Mouse (Mus musculus) gastrocnemius, adult 2 months (tissue): ENCODE data around the gene Ankfy1. TPM values are rescaled to one million over a fixed set of nuclear protein-coding genes. Genes with fewer than 3 reads are reported as not detected.
"Not testable (repeated sequence)": the region's sequence is repeated elsewhere in the genome, so short reads cannot be mapped to it uniquely, and the experiment has no call there.

ENCODE experiments used
- DNase-seq: peaks from one replicate; pipeline ENCODE4 v3.0.0; 2022
- H3K27ac ChIP-seq: fragments of 200-600 bp; 2 replicates; pipeline ENCODE4 v1.8.1; 2022; ENCODE audit warnings: mild to moderate bottlenecking
- H3K4me3 ChIP-seq: fragments of 200-600 bp; 2 replicates; pipeline ENCODE4 v1.8.1; 2022; ENCODE audit warnings: mild to moderate bottlenecking, moderate library complexity
- CTCF ChIP-seq: fragments of 200-600 bp; IDR thresholded peaks from 2 replicates; pipeline ENCODE4 v1.8.1; 2022; ENCODE audit warnings: antibody characterized with exemption, mild to moderate bottlenecking, moderate library complexity
- intact Hi-C: fragments of 180-260 bp; cut with DNase I; formaldehyde crosslinking; loops from one replicate; pipeline ENCODE4 v1.15.1; 2025
- total RNA-seq, 2 experiments: library from RNA; stranded (reverse); gene quantifications; 2 replicates each; pipeline ENCODE4 v1.2.3; 2021

Ankfy1 gene
- total RNA-seq, 2 experiments from 2014 or later = 8.5 to 10.4 TPM

GRCm38 (mm10) chr11:72683402-72683801, 6.4 kb upstream of the Ankfy1 start:
- no peak for DNase-seq
- no peak overlapping the region for H3K4me3 ChIP-seq
- H3K27ac ChIP-seq = no peak overlapping the region
- no peak for TF ChIP-seq CTCF
- intact Hi-C loops = no loop called here

- intact Hi-C loops = no loop called here
- DNase-seq = no peak
- no peak for TF ChIP-seq CTCF
- Histone ChIP-seq H3K4me3 (no peak overlapping the region), H3K27ac (no peak overlapping the region)
Observed at GRCm38 (mm10) chr11:72686697-72687096, 3.1 kb upstream of the Ankfy1 start.

- no peak for DNase-seq
- no peak overlapping the region for H3K27ac ChIP-seq
- intact Hi-C loops = no loop called here
- TF ChIP-seq CTCF = no peak
- H3K4me3 ChIP-seq = no peak overlapping the region
Observed at GRCm38 (mm10) chr11:72688242-72688641, 1.6 kb upstream of the Ankfy1 start.

- DNase-seq = no peak
- intact Hi-C loops = no loop called here
- Histone ChIP-seq H3K4me3 (peak overlapping the region; percentile 87), H3K27ac (no peak overlapping the region)
- TF ChIP-seq CTCF = no peak
Observed at GRCm38 (mm10) chr11:72689115-72689514, 691 bp upstream of the Ankfy1 start.

GRCm38 (mm10) chr11:72692353-72692752, 2.5 kb downstream of the Ankfy1 start:
- no peak for TF ChIP-seq CTCF
- H3K4me3 ChIP-seq = no peak overlapping the region
- intact Hi-C loops = no loop called here
- H3K27ac ChIP-seq = peak overlapping the region; percentile 21; the same call in 1 of the 2 replicates
- DNase-seq = no peak

GRCm38 (mm10) chr11:72695025-72695424, 5.2 kb downstream of the Ankfy1 start:
- no peak overlapping the region for H3K27ac ChIP-seq
- intact Hi-C loops = no loop called here
- DNase-seq = no peak
- no peak overlapping the region for H3K4me3 ChIP-seq
- no peak for TF ChIP-seq CTCF

GRCm38 (mm10) chr11:72696368-72696971, 6.7 kb downstream of the Ankfy1 start:
- H3K27ac ChIP-seq = no peak overlapping the region
- no peak for DNase-seq
- intact Hi-C loops = no loop called here
- no peak for TF ChIP-seq CTCF
- no peak overlapping the region for H3K4me3 ChIP-seq

- no peak overlapping the region for H3K4me3 ChIP-seq
- intact Hi-C loops = no loop called here
- TF ChIP-seq CTCF = no peak
- no peak for DNase-seq
- no peak overlapping the region for H3K27ac ChIP-seq
Observed at GRCm38 (mm10) chr11:72697323-72697722, 7.5 kb downstream of the Ankfy1 start.

GRCm38 (mm10) chr11:72705111-72705510, 15.3 kb downstream of the Ankfy1 start:
- intact Hi-C loops, H3K27ac ChIP-seq, H3K4me3 ChIP-seq, DNase-seq: not testable (repeated sequence)

GRCm38 (mm10) chr11:72712721-72713120, 22.9 kb downstream of the Ankfy1 start:
- intact Hi-C loops = no loop called here
- DNase-seq = peak; percentile 51
- Histone ChIP-seq H3K27ac (no peak overlapping the region), H3K4me3 (no peak overlapping the region)
- no peak for TF ChIP-seq CTCF

GRCm38 (mm10) chr11:72718161-72718560, 28.4 kb downstream of the Ankfy1 start:
- no peak for DNase-seq
- Histone ChIP-seq H3K27ac (no peak overlapping the region), H3K4me3 (no peak overlapping the region)
- TF ChIP-seq CTCF = no peak
- intact Hi-C loops = no loop called here

- H3K4me3 ChIP-seq = no peak overlapping the region
- intact Hi-C loops = no loop called here
- no peak overlapping the region for H3K27ac ChIP-seq
- no peak for DNase-seq
- no peak for TF ChIP-seq CTCF
Observed at GRCm38 (mm10) chr11:72723165-72723564, 33.4 kb downstream of the Ankfy1 start.

GRCm38 (mm10) chr11:72723871-72724270, 34.1 kb downstream of the Ankfy1 start:
- H3K27ac ChIP-seq = no peak overlapping the region
- intact Hi-C loops = loop anchor here (1.0 kb wide), 1 partner anchor 154 kb away; no protein-coding TSS in a partner anchor
- TF ChIP-seq CTCF = peak; percentile 71
- H3K4me3 ChIP-seq = no peak overlapping the region
- no peak for DNase-seq

- intact Hi-C loops = no loop called here
- Histone ChIP-seq H3K27ac (no peak overlapping the region), H3K4me3 (no peak overlapping the region)
- peak; percentile 32 for DNase-seq
- peak; percentile 62 for TF ChIP-seq CTCF
Observed at GRCm38 (mm10) chr11:72726023-72726422, 36.2 kb downstream of the Ankfy1 start.

GRCm38 (mm10) chr11:72733736-72734135, 43.9 kb downstream of the Ankfy1 start:
- TF ChIP-seq CTCF = no peak
- Histone ChIP-seq H3K4me3 (no peak overlapping the region), H3K27ac (peak overlapping the region; percentile 71)
- DNase-seq = no peak
- intact Hi-C loops = no loop called here
